Mouse (Mus musculus) stomach, postnatal 0 days (tissue): ENCODE measurements around the gene Adgrf4. TPM values are rescaled to one million over a fixed set of nuclear protein-coding genes. Genes with fewer than 3 reads are reported as not detected.

Experiments
- ATAC-seq: fragments of 200-750 bp; cut with Nextera tagmentation; 2 replicates; pipeline ENCODE4 v1.8.0; 2017; ENCODE audit not compliant: low FRiP score, low TSS enrichment
- DNase-seq: peaks from one replicate; pipeline ENCODE4 v3.0.0-alpha.2; 2016; ENCODE audit warnings: low spot score
- H3K27ac ChIP-seq: fragments of 300-500 bp; sonication (generic); replicated peaks from 2 replicates; pipeline ENCODE4 v1.5.1; 2014; ENCODE audit warnings: mild to moderate bottlenecking, control low read depth
- H3K27me3 ChIP-seq: fragments of 300-500 bp; sonication (generic); 2 replicates; pipeline ENCODE4 v1.6.1; 2014; ENCODE audit warnings: low read length; ENCODE audit not compliant: control insufficient read depth, insufficient read depth
- H3K36me3 ChIP-seq: fragments of 300-500 bp; sonication (generic); 2 replicates; pipeline ENCODE4 v1.6.1; 2014; ENCODE audit warnings: low read length, mixed read lengths; ENCODE audit not compliant: control insufficient read depth, insufficient read depth
- H3K4me1 ChIP-seq: fragments of 300-500 bp; sonication (generic); replicated peaks from 2 replicates; pipeline ENCODE4 v1.6.1; 2014; ENCODE audit warnings: antibody characterized with exemption; ENCODE audit not compliant: control insufficient read depth, insufficient read depth
- H3K4me2 ChIP-seq: fragments of 300-500 bp; sonication (generic); replicated peaks from 2 replicates; pipeline ENCODE4 v1.6.1; 2014; ENCODE audit warnings: low read depth, mild to moderate bottlenecking, control low read depth, moderate library complexity
- H3K4me3 ChIP-seq: fragments of 300-500 bp; sonication (generic); 2 replicates; pipeline ENCODE4 v1.5.1; 2014; ENCODE audit warnings: low read depth, low read length, control low read depth
- H3K9ac ChIP-seq: fragments of 300-500 bp; sonication (generic); 2 replicates; pipeline ENCODE4 v1.6.1; 2014; ENCODE audit warnings: mild to moderate bottlenecking, low read length, control low read depth, mixed read lengths
- H3K9me3 ChIP-seq: fragments of 300-500 bp; sonication (generic); 2 replicates; pipeline ENCODE4 v1.6.1; 2016; ENCODE audit warnings: low read length; ENCODE audit not compliant: control insufficient read depth
- CTCF ChIP-seq: IDR thresholded peaks from 2 replicates; pipeline ENCODE4 v1.5.1; 2016; ENCODE audit warnings: antibody characterized with exemption, low read depth, mild to moderate bottlenecking, moderate library complexity
- EP300 ChIP-seq: optimal IDR thresholded peaks from 2 replicates; pipeline ENCODE3; 2016; ENCODE audit warnings: antibody characterized with exemption
- WGBS: fragments of 180-500 bp; shearing (Covaris S2); extraction: QIAGEN DNeasy Blood & Tissue Kit; methylation state at CpG from one replicate; pipeline ENCODE4 v1.1.7; 2014; 5-methylcytosine and 5-hydroxymethylcytosine counted together
- polyA plus RNA-seq: library from polyadenylated mRNA; unstranded; fragments of >200 nt; fragmentation: Nextera tagmentation; extraction: Ambion mirVana; gene quantifications from 2 replicates; pipeline ENCODE4 v1.2.1, GENCODE M21; 2015

Adgrf4 gene
- polyA plus RNA-seq, 1 experiment from 2014 or later, result 15.2 TPM

- H3K9ac ChIP-seq, result no peak overlapping the region
- no peak overlapping the region for H3K27ac ChIP-seq
- H3K36me3 ChIP-seq, result no peaks in the 10 kb centered on the region
- no peak for DNase-seq
- H3K9me3 ChIP-seq, result no peaks in the 10 kb centered on the region
- H3K27me3 ChIP-seq, result no peaks in the 10 kb centered on the region
- WGBS, result 85% methylated on average over 2 of the region's 2 CpGs
- no peaks in the 10 kb centered on the region for H3K4me1 ChIP-seq
- no peak overlapping the region for H3K4me2 ChIP-seq
- ATAC-seq, result no peak
- no peak overlapping the region for H3K4me3 ChIP-seq
- TF ChIP-seq CTCF (no peak), EP300 (no peak)
These were observed 61.9 kb downstream of the Adgrf4 start for GRCm38 (mm10) chr17:42630206-42630605.

- H3K27ac ChIP-seq, result no peak overlapping the region
- WGBS, result 35% methylated on average over 6 of the region's 6 CpGs
- no peaks in the 10 kb centered on the region for H3K27me3 ChIP-seq
- no peaks in the 10 kb centered on the region for H3K36me3 ChIP-seq
- no peak overlapping the region for H3K9ac ChIP-seq
- DNase-seq (no peak), ATAC-seq (no peak)
- no peak overlapping the region for H3K4me3 ChIP-seq
- no peaks in the 10 kb centered on the region for H3K9me3 ChIP-seq
- H3K4me2 ChIP-seq, result no peak overlapping the region
- TF ChIP-seq EP300, result no peak
- TF ChIP-seq CTCF, result peak; percentile 82
- no peaks in the 10 kb centered on the region for H3K4me1 ChIP-seq
These were observed 78.9 kb downstream of the Adgrf4 start for GRCm38 (mm10) chr17:42613043-42613737.

- Histone ChIP-seq H3K4me3 (no peak within 1 kb of the TSS), H3K4me2 (no peak within 1 kb of the TSS), H3K9ac (no peak within 1 kb of the TSS), H3K9me3 (no peaks in the 10 kb centered on the region), H3K4me1 (no peaks in the 10 kb centered on the region), H3K27me3 (no peaks in the 10 kb centered on the region), H3K36me3 (no peaks in the 10 kb centered on the region), H3K27ac (no peak within 1 kb of the TSS)
- WGBS, result 78% methylated on average over 8 of the region's 8 CpGs
- DNase-seq (no peak), ATAC-seq (no peak)
- no peak for TF ChIP-seq EP300
- TF ChIP-seq CTCF, result no peak
These were observed 80.8 kb downstream of the Adgrf4 start, which contains the start of gene Opn5 for GRCm38 (mm10) chr17:42611295-42611694. TSS of gene Opn5 (minus strand) at chr17:42611395.

GRCm38 (mm10) chr17:42608270-42608669 lies 83.8 kb downstream of the Adgrf4 start:
- 56% methylated on average over 3 of the region's 3 CpGs for WGBS
- H3K27ac ChIP-seq, result no peak overlapping the region
- no peaks in the 10 kb centered on the region for H3K9me3 ChIP-seq
- H3K36me3 ChIP-seq, result no peaks in the 10 kb centered on the region
- no peak for DNase-seq
- H3K27me3 ChIP-seq, result no peaks in the 10 kb centered on the region
- no peaks in the 10 kb centered on the region for H3K4me1 ChIP-seq
- no peak for TF ChIP-seq EP300
- no peak for TF ChIP-seq CTCF
- no peak overlapping the region for H3K4me3 ChIP-seq
- no peak for ATAC-seq
- no peak overlapping the region for H3K9ac ChIP-seq
- H3K4me2 ChIP-seq, result no peak overlapping the region

Other genes starting within 250 kb of the Adgrf4 start
- not detected in 2 replicates for gene Opn5, start 80.9 kb downstream of the Adgrf4 start, polyA plus RNA-seq
- 2.6 and 3.2 TPM in 2 replicates for gene Adgrf2, start 49.9 kb upstream of the Adgrf4 start, polyA plus RNA-seq
- gene Cd2ap, start 184.4 kb upstream of the Adgrf4 start, polyA plus RNA-seq, result 26.3 and 29.4 TPM in 2 replicates